Mouse (Mus musculus) liver, postnatal 0 days (tissue): ENCODE data around the gene Pjvk.

ENCODE experiments used
- CTCF ChIP-seq: sonication (generic); IDR thresholded peaks from 2 replicates; pipeline ENCODE4 v1.5.1; 2016; ENCODE audit warnings: antibody characterized with exemption, low read depth
- EP300 ChIP-seq: IDR thresholded peaks from 2 replicates; pipeline ENCODE4 v1.6.1; 2016; ENCODE audit warnings: antibody characterized with exemption, low read depth, mild to moderate bottlenecking

DNA sequence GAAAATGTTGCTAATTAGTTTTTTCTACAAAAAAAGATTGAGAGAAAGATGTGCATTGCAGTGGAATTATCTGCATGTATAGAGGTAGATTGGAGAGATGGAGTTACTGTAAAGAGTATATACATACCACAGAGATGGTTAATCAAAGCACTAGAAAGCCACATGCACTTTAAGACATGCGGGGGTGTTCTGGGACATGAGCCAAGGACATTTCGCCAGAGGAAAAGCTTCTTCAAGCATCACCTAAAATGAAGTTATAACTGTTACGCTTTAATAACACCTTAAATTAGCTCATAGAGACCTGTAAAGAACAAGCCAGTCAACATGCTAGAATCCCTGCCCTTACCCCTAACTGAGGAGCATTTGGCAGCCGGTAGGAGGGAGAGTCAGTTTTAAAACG, 18.9 kb downstream of the Pjvk start:
- no peak for TF ChIP-seq CTCF
- no peak for TF ChIP-seq EP300
